Mouse (Mus musculus): ENCODE data around the gene Cpm.

- no peak for TF ChIP-seq CTCF (IDR thresholded peaks at IDR 0.05; ENCODE audit: low read depth, low read length)
- no peak for TF ChIP-seq TAL1 (conservative IDR thresholded peaks at IDR 0.05; ENCODE audit: low read depth, low read length)
- no peak for TF ChIP-seq GATA1 (IDR thresholded peaks at IDR 0.05; ENCODE audit: borderline replicate concordance, low read length)
- TF ChIP-seq POLR2AphosphoS5 (IDR thresholded peaks at IDR 0.05; ENCODE audit: insufficient replicate concordance, low read depth, low read length), result no peak
- TF ChIP-seq GATA2 (IDR thresholded peaks at IDR 0.05; ENCODE audit: borderline replicate concordance, low read depth, low read length), result no peak
Observed at GRCm38 (mm10) chr10:117613960-117614359, 15.3 kb upstream of the Cpm start.
